Mouse (Mus musculus) stomach, postnatal 0 days (tissue): ENCODE results near the gene Gnb2.

Experiments used
- CTCF ChIP-seq: IDR thresholded peaks from 2 replicates; pipeline ENCODE4 v1.5.1; 2016; ENCODE audit warnings: antibody characterized with exemption, low read depth, mild to moderate bottlenecking, moderate library complexity
- EP300 ChIP-seq: optimal IDR thresholded peaks from 2 replicates; pipeline ENCODE3; 2016; ENCODE audit warnings: antibody characterized with exemption

DNA sequence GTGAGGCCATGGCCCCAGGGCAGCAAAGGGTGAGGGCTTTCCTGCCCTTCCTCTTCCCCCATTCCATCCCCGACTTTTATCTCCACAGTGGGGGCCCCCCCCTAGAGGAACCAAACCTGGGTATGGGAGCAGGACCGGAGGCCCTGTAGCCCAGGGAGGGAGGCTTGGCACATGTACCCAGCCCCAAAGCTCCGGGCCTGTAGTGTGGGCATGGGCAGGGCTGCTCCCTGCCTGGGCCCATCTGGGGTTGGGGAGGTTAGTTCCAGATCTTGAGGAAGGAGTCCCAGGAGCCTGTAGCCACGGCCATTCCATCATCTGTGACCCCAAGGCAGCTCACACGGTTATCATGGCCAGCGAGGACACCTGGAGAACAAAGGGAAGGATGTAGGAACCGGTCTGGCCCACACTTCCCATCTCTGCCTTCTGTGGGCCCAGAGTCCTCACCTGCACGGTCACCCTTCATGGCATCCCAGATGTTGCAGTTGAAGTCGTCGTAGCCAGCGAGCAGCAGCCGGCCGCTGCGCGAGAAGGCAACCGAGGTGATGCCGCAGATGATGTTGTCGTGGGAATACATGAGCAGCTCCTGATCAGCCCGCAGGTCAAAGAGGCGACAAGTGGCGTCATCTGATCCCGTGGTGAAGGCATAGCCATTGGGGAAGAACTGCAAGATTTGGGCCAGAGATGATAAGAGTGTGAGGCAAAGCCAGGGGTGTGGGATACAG, 4.9 kb downstream of the Gnb2 start:
- TF ChIP-seq CTCF (no peak), EP300 (no peak)
